Comparison of ENCODE assay signal across 22 mouse cellular contexts in genomic region chr13:5008296-5008695, GRCm38 (mm10).
"Had no signal": no experiment of that assay in that cellular context is flagged by ENCODE, and none has a peak within 500 bp of the region (broad histone marks: within the 10 kb centered on the region; RNA-seq: fewer than 3 reads in every experiment).

No protein-coding gene starts in this region.

- H3K9me3 ChIP-seq: lung, embryonic 15.5 days; megakaryocyte, embryonic 14.5 days; midbrain, embryonic 13.5 days; midbrain, embryonic 15.5 days; neural tube, embryonic 13.5 days; neural tube, embryonic 15.5 days; stomach, embryonic 15.5 days had no signal

- ATAC-seq: lung, postnatal 0 days; midbrain, embryonic 13.5 days; midbrain, embryonic 15.5 days had no signal

- H3K27me3 ChIP-seq: lung, embryonic 15.5 days; megakaryocyte, embryonic 14.5 days; midbrain, embryonic 13.5 days; midbrain, embryonic 15.5 days; neural tube, embryonic 13.5 days; neural tube, embryonic 15.5 days; stomach, embryonic 15.5 days had no signal

- H3K27ac ChIP-seq: lung, embryonic 15.5 days; macrophage; midbrain, embryonic 13.5 days; midbrain, embryonic 15.5 days; neural tube, embryonic 13.5 days; neural tube, embryonic 15.5 days; stomach, embryonic 15.5 days; stomach, postnatal 0 days had no signal

- DNase-seq: lung, adult 2 months; lung, postnatal 14 days; lung, postnatal 36 days; retina, postnatal 1 day; right cerebral cortex, adult 18-20 months; right cerebral cortex, postnatal 25 days; right cerebral cortex, postnatal 4 days; spleen, adult 18-20 months; thymus, adult 2 months; thymus, postnatal 25 days; thymus, postnatal 4 days had no signal

- H3K4me1 ChIP-seq: megakaryocyte, embryonic 14.5 days; stomach, embryonic 15.5 days had no signal

- H3K4me3 ChIP-seq: lung, embryonic 15.5 days; megakaryocyte, embryonic 14.5 days; midbrain, embryonic 13.5 days; midbrain, embryonic 15.5 days; neural tube, embryonic 13.5 days; neural tube, embryonic 15.5 days; stomach, embryonic 15.5 days had no signal

- H3K9ac ChIP-seq: lung, embryonic 15.5 days; midbrain, embryonic 13.5 days; midbrain, embryonic 15.5 days; neural tube, embryonic 13.5 days; neural tube, embryonic 15.5 days; stomach, embryonic 15.5 days had no signal

- H3K36me3 ChIP-seq: lung, embryonic 15.5 days; midbrain, embryonic 13.5 days; midbrain, embryonic 15.5 days; neural tube, embryonic 13.5 days; neural tube, embryonic 15.5 days; stomach, embryonic 15.5 days had no signal

- H3K4me2 ChIP-seq: lung, embryonic 15.5 days; midbrain, embryonic 11.5 days; midbrain, embryonic 13.5 days; midbrain, embryonic 15.5 days; neural tube, embryonic 13.5 days; neural tube, embryonic 15.5 days; stomach, embryonic 15.5 days had no signal
